Mouse (Mus musculus) hindbrain, embryonic 10.5 days (tissue): Measurements from ENCODE around the gene Prf1. TPM values are rescaled to one million over a fixed set of nuclear protein-coding genes. Genes with fewer than 3 reads are reported as not detected.
A peak's percentile ranks its signal among the peaks of the same experiment; 100 is the strongest.

Source experiments
- DNase-seq: peaks from one replicate; pipeline ENCODE4 v3.0.0-alpha.2; 2017; ENCODE audit warnings: low spot score
- H3K27ac ChIP-seq: fragments of 300-500 bp; sonication (generic); 2 replicates; pipeline ENCODE4 v1.5.1; 2016; ENCODE audit warnings: mild to moderate bottlenecking, moderate library complexity
- H3K27me3 ChIP-seq: fragments of 300-500 bp; sonication (generic); 2 replicates; pipeline ENCODE4 v1.6.1; 2016; ENCODE audit warnings: mild to moderate bottlenecking; ENCODE audit not compliant: poor library complexity, insufficient read depth, severe bottlenecking
- H3K36me3 ChIP-seq: fragments of 300-500 bp; sonication (generic); 2 replicates; pipeline ENCODE4 v1.6.1; 2016; ENCODE audit warnings: mild to moderate bottlenecking, moderate library complexity
- H3K4me1 ChIP-seq: fragments of 300-500 bp; sonication (generic); replicated peaks from 2 replicates; pipeline ENCODE4 v1.6.1; 2016; ENCODE audit warnings: mild to moderate bottlenecking
- H3K4me3 ChIP-seq: fragments of 300-500 bp; sonication (generic); 2 replicates; pipeline ENCODE4 v1.5.1; 2016; ENCODE audit warnings: mild to moderate bottlenecking, moderate library complexity
- H3K9me3 ChIP-seq: fragments of 300-500 bp; sonication (generic); 2 replicates; pipeline ENCODE4 v1.6.1; 2016; ENCODE audit warnings: mild to moderate bottlenecking, moderate library complexity
- WGBS: fragments of 180-500 bp; shearing (Covaris S2); methylation state at CpG from one replicate; pipeline ENCODE4 v1.1.7; 2016; 5-methylcytosine and 5-hydroxymethylcytosine counted together
- polyA plus RNA-seq: library from polyadenylated mRNA; unstranded; fragments of >200 nt; fragmentation: Nextera tagmentation; extraction: Ambion mirVana; gene quantifications from 2 replicates; pipeline ENCODE4 v1.2.1, GENCODE M21; 2016

Prf1 gene
- polyA plus RNA-seq, 1 experiment from 2014 or later = not detected

GRCm38 (mm10) chr10:61327545-61327944 lies 29.9 kb downstream of the Prf1 start:
- 0 out of 2 replicates have a peak, but pooled peaks cover 6% of the 10 kb centered on the region for H3K9me3 ChIP-seq
- H3K4me1 ChIP-seq = peaks cover 38% of the 10 kb centered on the region
- peaks cover 24% of the 10 kb centered on the region for H3K36me3 ChIP-seq
- WGBS = 77% methylated on average over 10 of the region's 10 CpGs
- no peaks in the 10 kb centered on the region for H3K27me3 ChIP-seq
- no peak overlapping the region for H3K4me3 ChIP-seq
- H3K27ac ChIP-seq = peak overlapping the region; percentile 71
- DNase-seq = no peak

GRCm38 (mm10) chr10:61328927-61329326 lies 31.3 kb downstream of the Prf1 start:
- Histone ChIP-seq H3K4me3 (no peak overlapping the region), H3K36me3 (peaks cover 24% of the 10 kb centered on the region), H3K4me1 (peaks cover 38% of the 10 kb centered on the region), H3K27ac (peak overlapping the region; percentile 50; the same call in 1 of the 2 replicates), H3K9me3 (no peaks in the 10 kb centered on the region), H3K27me3 (no peaks in the 10 kb centered on the region)
- DNase-seq = no peak
- WGBS = 46% methylated on average over 7 of the region's 7 CpGs

GRCm38 (mm10) chr10:61331046-61331445 lies 33.4 kb downstream of the Prf1 start:
- Histone ChIP-seq H3K4me3 (no peak overlapping the region), H3K9me3 (no peaks in the 10 kb centered on the region), H3K27me3 (no peaks in the 10 kb centered on the region), H3K27ac (no peak overlapping the region), H3K4me1 (peaks cover 27% of the 10 kb centered on the region), H3K36me3 (peaks cover 18% of the 10 kb centered on the region)
- no peak for DNase-seq
- WGBS = 89% methylated on average over 5 of the region's 5 CpGs

DNA sequence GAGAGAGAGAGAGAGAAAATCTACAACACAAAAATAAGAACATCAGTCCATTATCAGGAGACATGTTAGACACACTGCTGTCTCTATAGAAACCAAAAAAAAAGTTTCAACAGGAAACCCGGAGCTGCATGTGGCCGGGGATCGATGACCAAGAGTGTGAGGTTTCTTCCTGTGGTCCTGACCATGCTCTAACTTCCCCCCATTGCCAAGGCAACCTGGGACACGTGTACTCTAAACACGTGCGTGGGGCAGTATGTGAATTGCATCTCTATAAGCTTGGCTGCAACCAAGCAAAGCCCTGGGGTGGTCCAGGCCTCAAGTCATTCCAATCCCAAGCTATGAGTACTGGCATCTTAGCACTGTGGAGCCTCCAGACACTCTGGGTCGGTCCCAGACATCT lies 36.9 kb downstream of the Prf1 start:
- Histone ChIP-seq H3K9me3 (no peaks in the 10 kb centered on the region), H3K4me1 (0 out of 2 replicates have a peak, but pooled peaks cover 3% of the 10 kb centered on the region), H3K36me3 (peaks cover 28% of the 10 kb centered on the region), H3K27me3 (no peaks in the 10 kb centered on the region), H3K4me3 (no peak overlapping the region), H3K27ac (no peak overlapping the region)
- WGBS = 73% methylated on average over 7 of the region's 7 CpGs
- DNase-seq = no peak

GRCm38 (mm10) chr10:61336137-61336536 lies 38.5 kb downstream of the Prf1 start:
- Histone ChIP-seq H3K4me3 (no peak overlapping the region), H3K27ac (no peak overlapping the region), H3K36me3 (peaks cover 38% of the 10 kb centered on the region), H3K4me1 (peaks cover 13% of the 10 kb centered on the region), H3K27me3 (no peaks in the 10 kb centered on the region), H3K9me3 (no peaks in the 10 kb centered on the region)
- DNase-seq = peak; percentile 82
- WGBS = 27% methylated on average over 6 of the region's 6 CpGs

DNA sequence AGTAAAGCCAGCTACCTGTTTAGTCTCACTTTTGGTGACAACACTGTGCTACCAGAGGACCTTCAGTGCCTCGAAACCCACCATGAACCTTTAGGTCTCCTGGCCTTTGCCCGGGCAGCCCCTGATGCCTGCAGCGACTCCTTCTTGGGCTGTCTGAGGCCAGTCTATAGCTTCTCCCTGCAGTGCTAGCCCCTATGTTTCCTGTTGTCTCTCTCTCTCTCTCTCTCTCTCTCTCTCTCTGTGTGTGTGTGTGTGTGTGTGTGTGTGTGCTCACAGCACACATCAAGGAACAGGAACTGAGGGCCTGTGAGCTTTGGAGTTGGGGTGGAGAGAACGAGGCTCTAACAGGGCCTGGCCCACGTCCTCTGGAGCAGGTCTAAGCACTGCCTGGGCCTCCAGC lies 39.0 kb downstream of the Prf1 start:
- Histone ChIP-seq H3K9me3 (no peaks in the 10 kb centered on the region), H3K27ac (no peak overlapping the region), H3K4me3 (no peak overlapping the region), H3K27me3 (no peaks in the 10 kb centered on the region), H3K36me3 (peaks cover 38% of the 10 kb centered on the region), H3K4me1 (peaks cover 14% of the 10 kb centered on the region)
- 79% methylated on average over 5 of the region's 5 CpGs for WGBS
- DNase-seq = no peak

DNA sequence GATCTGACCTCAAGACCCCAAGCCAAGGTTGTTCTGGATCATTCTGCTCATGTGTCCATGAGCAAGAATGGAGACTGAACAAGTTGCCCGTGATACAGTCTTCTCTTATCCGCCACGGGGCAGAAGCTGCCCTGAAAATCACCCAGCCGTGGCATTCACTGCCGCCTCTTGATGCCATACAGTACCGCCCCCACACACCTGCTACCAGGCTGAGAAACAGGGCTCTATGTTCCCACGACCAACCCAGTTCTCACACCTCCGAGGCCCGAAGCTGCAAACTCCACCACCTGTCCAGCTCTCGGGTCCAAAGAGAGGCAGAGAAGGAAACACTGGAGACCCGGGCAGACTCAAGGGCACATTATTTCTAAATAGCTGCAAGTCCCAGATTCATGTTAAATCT lies 40.0 kb downstream of the Prf1 start:
- no peak for DNase-seq
- Histone ChIP-seq H3K9me3 (no peaks in the 10 kb centered on the region), H3K4me3 (no peak overlapping the region), H3K27me3 (no peaks in the 10 kb centered on the region), H3K4me1 (peaks cover 14% of the 10 kb centered on the region), H3K27ac (no peak overlapping the region), H3K36me3 (peaks cover 42% of the 10 kb centered on the region)
- 90% methylated on average over 11 of the region's 11 CpGs for WGBS

DNA sequence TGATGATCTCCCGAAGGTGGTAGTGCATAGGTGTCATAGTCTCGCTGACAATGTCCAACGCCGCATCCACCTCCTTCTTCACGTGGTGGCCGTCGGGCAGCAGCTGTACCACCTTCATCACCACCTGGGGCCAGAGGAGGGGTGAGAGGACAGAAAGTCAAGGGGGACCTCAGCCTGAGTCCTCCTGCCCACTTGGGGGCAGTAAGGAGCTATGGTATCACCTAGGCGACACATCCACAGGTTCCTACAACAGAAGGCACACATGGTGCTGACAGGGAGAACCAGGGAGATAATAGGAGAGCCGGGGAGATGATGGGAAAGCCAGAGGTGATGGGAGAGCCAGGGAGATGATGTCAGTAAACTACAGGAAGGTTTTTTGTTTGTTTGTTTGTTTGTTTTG lies 41.6 kb downstream of the Prf1 start:
- H3K27me3 ChIP-seq = no peaks in the 10 kb centered on the region
- 92% methylated on average over 9 of the region's 9 CpGs for WGBS

DNA sequence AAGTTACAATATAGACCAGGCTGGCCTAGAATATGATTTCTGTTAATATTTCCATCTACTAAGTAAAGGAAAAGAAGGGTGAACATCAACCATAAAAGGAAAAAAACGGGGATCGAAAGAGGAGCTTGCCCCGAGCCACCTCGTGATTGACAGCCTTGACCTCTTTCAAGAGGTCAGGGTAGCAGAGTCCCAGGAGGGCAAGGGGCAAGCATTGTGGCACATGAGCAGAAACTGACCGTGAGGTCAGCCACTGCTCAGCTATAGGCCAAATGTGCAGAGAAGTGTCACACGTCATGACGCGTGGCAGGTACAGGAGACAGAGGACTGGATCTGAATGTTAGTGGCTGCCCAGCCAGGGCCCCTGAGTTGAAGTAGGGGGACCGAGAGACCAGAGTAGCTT lies 42.6 kb downstream of the Prf1 start:
- no peak overlapping the region for H3K27ac ChIP-seq
- H3K27me3 ChIP-seq = no peaks in the 10 kb centered on the region
- peaks cover 23% of the 10 kb centered on the region for H3K4me1 ChIP-seq
- H3K9me3 ChIP-seq = no peaks in the 10 kb centered on the region
- H3K4me3 ChIP-seq = no peak overlapping the region
- WGBS = 42% methylated on average over 9 of the region's 9 CpGs
- no peak for DNase-seq
- H3K36me3 ChIP-seq = peaks cover 49% of the 10 kb centered on the region

More for the DNA sequence above, 41.6 kb downstream of the Prf1 start:
- H3K4me3 ChIP-seq = no peak overlapping the region
- DNase-seq = no peak
- H3K4me1 ChIP-seq = peaks cover 17% of the 10 kb centered on the region
- H3K27ac ChIP-seq = no peak overlapping the region
- no peaks in the 10 kb centered on the region for H3K9me3 ChIP-seq
- H3K36me3 ChIP-seq = peaks cover 42% of the 10 kb centered on the region

DNA sequence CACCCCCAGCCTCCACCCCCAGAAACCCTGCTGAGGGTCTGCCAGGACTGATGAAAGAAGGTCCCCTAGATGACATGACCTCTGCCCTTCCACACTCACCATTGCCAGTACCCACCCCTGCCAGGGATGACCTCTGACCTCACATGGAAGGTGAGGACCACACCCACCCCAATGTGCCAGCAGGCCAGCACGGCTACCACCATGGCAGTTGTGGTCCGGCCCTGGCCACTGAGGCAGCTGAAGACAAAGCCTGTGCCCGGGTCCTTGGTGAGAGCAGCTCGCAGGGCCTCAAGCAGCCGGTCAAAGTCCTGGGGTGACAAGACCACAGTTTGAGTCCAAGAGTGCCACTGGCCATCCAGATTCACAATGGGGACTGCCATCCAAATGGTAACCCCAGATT lies 43.4 kb downstream of the Prf1 start:
- H3K4me1 ChIP-seq = peaks cover 30% of the 10 kb centered on the region
- no peak overlapping the region for H3K4me3 ChIP-seq
- H3K27me3 ChIP-seq = no peaks in the 10 kb centered on the region
- no peak overlapping the region for H3K27ac ChIP-seq
- no peaks in the 10 kb centered on the region for H3K9me3 ChIP-seq
- 86% methylated on average over 5 of the region's 5 CpGs for WGBS
- DNase-seq = no peak
- H3K36me3 ChIP-seq = peaks cover 49% of the 10 kb centered on the region

DNA sequence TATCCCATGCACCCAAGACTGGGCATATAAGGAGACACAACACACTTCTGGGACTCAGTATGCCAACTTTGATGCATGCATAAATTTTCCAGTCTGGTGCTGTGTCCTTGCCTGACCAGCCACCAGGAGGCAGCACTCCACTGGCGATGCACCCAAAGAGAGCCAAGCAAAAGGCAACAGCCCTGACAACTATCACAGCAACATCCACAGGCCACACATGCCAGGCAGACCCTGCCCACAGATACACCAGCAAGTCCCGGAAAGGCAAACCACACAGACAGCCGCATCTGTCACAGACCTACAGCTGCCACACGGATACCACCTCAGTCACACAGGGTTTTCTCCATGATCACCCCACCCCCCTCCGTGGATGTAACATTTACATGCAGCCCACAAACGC lies 43.9 kb downstream of the Prf1 start:
- Histone ChIP-seq H3K27me3 (no peaks in the 10 kb centered on the region), H3K4me3 (no peak overlapping the region), H3K27ac (no peak overlapping the region), H3K9me3 (no peaks in the 10 kb centered on the region), H3K36me3 (peaks cover 50% of the 10 kb centered on the region), H3K4me1 (peaks cover 33% of the 10 kb centered on the region)
- DNase-seq = peak; percentile 71
- WGBS = 77% methylated on average over 6 of the region's 6 CpGs

- no peak overlapping the region for H3K4me3 ChIP-seq
- no peaks in the 10 kb centered on the region for H3K27me3 ChIP-seq
- DNase-seq = no peak
- H3K36me3 ChIP-seq = peaks cover 60% of the 10 kb centered on the region
- 95% methylated on average over 13 of the region's 13 CpGs for WGBS
- H3K4me1 ChIP-seq = peaks cover 41% of the 10 kb centered on the region
- no peaks in the 10 kb centered on the region for H3K9me3 ChIP-seq
- no peak overlapping the region for H3K27ac ChIP-seq
Measured at GRCm38 (mm10) chr10:61342750-61343149, 45.1 kb downstream of the Prf1 start.

DNA sequence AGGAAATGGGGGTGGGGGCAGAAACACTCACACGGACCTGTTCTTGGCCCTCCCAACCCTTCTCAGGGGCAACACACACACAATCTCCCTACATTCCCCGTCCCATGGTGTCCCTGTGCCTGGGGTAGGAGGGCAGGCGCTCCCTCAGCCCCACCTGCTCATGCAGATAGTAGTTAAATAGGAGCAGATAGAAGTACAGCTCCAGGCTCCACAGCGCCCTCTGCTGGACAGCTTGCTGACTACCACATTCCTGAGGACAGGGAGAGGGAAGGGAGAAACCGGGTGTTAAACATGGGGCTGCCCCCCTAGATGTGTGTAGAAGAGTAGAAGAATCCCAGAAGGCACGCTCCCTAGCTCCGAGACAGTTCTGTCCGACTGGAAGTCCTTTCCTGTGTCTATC lies 46.3 kb downstream of the Prf1 start:
- DNase-seq = peak; percentile 69
- Histone ChIP-seq H3K4me3 (no peak overlapping the region), H3K9me3 (no peaks in the 10 kb centered on the region), H3K27ac (no peak overlapping the region), H3K36me3 (peaks cover 66% of the 10 kb centered on the region), H3K4me1 (peaks cover 45% of the 10 kb centered on the region), H3K27me3 (no peaks in the 10 kb centered on the region)
- WGBS = 57% methylated on average over 8 of the region's 8 CpGs

DNA sequence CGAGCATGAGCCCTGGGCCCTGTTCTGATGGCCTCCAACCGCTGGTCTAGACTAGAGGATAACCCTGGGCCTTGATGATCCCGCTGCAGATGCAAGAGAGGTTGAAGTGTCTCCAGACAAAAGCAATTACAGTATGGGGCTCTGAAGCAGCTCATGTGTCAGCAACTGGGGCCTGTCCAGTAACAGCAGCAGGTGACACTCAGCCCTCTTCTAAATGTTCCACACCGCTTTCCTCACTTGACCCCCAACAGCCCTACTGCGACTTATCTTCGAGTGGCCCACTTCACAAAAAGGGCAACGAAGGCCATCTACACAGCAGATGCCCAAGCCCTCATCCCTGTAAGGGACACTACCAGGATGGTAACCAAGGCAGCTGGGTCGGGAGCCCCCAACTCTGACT lies 47.5 kb downstream of the Prf1 start:
- H3K36me3 ChIP-seq = peaks cover 75% of the 10 kb centered on the region
- 79% methylated on average over 8 of the region's 8 CpGs for WGBS
- DNase-seq = no peak

More for the DNA sequence above, 47.5 kb downstream of the Prf1 start:
- Histone ChIP-seq H3K9me3 (0 out of 2 replicates have a peak, but pooled peaks cover 3% of the 10 kb centered on the region), H3K4me3 (no peak overlapping the region), H3K4me1 (peaks cover 45% of the 10 kb centered on the region), H3K27ac (peak overlapping the region; percentile 56; the same call in 1 of the 2 replicates), H3K27me3 (no peaks in the 10 kb centered on the region)
